Mouse (Mus musculus) testis, adult 10 weeks (tissue): Measurements from ENCODE around the gene Slc30a9. TPM values are rescaled to one million over a fixed set of nuclear protein-coding genes. Genes with fewer than 3 reads are reported as not detected.

ENCODE experiments used
- polyA plus RNA-seq: library from polyadenylated mRNA; stranded (reverse); fragments of 350-450 nt; fragmentation: Illumina TruSeq; extraction: RNeasy Lipid Tissue Mini Kit (QIAGEN cat#74804); gene quantifications from one replicate; pipeline ENCODE4 v1.2.3, GENCODE M21; 2014; ENCODE audit warnings: low read depth, low replicate concordance

Gene Slc30a9
- polyA plus RNA-seq = 111 TPM

DNA sequence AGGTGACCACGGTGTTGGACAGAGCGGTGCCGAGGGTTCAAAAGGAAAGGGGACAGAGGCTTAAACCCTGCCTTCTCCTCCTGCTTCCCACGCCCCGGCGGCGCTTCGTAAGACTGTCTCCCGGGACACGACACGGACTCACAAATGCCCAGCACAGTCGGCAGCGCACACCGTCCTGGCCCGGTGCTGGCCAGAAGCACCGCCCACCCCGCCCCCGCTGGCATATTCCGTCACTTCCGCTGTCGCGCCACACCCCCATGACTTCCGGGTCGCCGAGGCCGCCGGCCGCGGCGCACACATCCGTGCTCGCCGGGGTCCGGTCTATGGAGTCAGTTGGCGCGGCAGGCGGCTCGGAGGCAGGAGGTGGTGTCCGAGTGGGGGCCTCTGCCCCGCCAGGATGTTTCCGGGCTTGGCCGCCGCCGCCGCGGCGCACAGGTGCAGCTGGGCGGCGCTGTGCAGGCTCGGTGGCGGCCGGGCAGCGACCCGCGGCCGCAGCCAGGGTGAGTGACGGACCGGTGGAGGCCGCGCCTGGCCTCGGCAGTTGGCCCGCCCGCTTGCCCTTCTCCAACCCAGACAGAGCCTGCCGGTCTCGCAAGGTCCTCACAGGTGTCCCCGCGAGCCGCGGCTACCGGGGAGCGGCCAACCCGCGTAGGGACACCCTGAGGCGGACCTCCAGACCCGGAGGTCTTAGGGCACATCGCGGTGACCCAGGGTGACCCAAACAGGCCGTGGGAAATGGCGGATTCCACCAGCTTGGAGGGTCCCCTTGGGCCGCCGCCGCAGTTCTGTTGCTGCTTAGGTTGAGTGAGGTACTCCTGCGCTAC, at the start of gene Slc30a9:
TSS of gene Slc30a9 (plus strand) at position 258 of the 824 bp plus-strand sequence.

DNA sequence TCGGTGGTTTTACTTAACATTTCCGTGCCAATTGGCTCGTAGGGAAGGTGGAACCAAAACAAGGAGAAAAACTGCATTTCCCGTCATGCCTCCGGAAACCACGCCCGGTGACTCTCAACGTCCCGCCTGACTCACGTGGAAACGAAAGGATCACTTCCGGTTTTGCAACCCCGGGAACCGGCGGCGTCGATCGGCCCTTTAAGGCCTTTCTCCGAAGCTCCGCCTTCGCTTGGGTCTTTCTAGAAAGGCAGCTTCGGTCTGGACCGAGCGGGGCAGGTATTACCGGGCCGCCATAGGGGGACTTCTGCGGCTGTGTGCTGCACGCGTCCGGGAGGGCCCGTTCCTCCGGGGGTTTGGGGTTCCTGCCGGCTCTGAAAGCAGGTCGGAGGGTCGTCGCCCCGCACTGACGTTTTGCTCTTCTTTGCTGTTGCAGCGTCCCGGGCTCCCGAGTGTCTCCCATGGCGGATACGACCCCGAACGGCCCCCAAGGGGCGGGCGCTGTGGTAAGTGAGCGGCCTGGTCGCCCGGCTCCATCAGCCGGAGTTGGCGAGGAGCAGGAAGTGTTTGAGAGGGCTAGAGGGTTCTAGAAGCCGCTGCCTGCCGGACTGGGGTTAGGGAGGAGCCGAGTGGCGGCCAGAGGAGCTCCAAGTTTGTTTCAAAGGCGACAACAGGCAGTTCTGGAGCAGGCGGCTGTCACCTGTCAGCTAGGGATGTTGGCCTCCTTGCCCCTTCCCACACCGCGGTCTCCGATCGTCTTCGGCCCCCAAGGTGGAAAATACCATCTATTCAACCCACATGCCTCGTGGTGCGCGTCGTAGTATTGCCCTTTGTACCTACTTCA, 46.0 kb upstream of the Slc30a9 start, which contains the start of gene Tmem33:
TSS of gene Tmem33 (plus strand) at position 35 of the 841 bp plus-strand sequence.

Other genes starting within 250 kb of the Slc30a9 start
- gene Phox2b, start 207.7 kb upstream of the Slc30a9 start, polyA plus RNA-seq = not detected
- gene Tmem33, start 46.4 kb upstream of the Slc30a9 start, polyA plus RNA-seq = 55.9 TPM
- 12.4 TPM for gene Bend4, start 121.4 kb downstream of the Slc30a9 start, polyA plus RNA-seq